Mouse (Mus musculus) megakaryocyte, embryonic 14.5 days (primary cell): ENCODE measurements around the gene Large2. TPM values are rescaled to one million over a fixed set of nuclear protein-coding genes. Genes with fewer than 3 reads are reported as not detected.

Source experiments
- H3K27me3 ChIP-seq: replicated peaks from 2 replicates; pipeline ENCODE3; 2012; ENCODE audit warnings: inconsistent platforms
- H3K36me3 ChIP-seq: replicated peaks from 2 replicates; pipeline ENCODE3; 2012; ENCODE audit warnings: low read length, inconsistent platforms, mixed read lengths
- H3K4me1 ChIP-seq: 2 replicates; pipeline ENCODE4 v1.6.1; 2012; ENCODE audit warnings: inconsistent platforms
- H3K4me3 ChIP-seq: replicated peaks from 2 replicates; pipeline ENCODE3; 2012; ENCODE audit warnings: moderate library complexity, mild to moderate bottlenecking, inconsistent platforms
- H3K9me3 ChIP-seq: 2 replicates; pipeline ENCODE4 v1.6.1; 2012; ENCODE audit warnings: inconsistent platforms
- FLI1 ChIP-seq: IDR thresholded peaks from 2 replicates; pipeline ENCODE4 v1.6.1; 2012; ENCODE audit warnings: low read length, inconsistent platforms, mixed read lengths
- GATA1 ChIP-seq: IDR thresholded peaks from 3 replicates; pipeline ENCODE4 v1.6.1; 2012; ENCODE audit warnings: mixed read lengths, low read length, inconsistent platforms, borderline replicate concordance
- polyA plus RNA-seq: library from polyadenylated mRNA; stranded (reverse); fragments of >175 nt; gene quantifications from 2 replicates; pipeline ENCODE4 v1.2.3, GENCODE M21; 2012; ENCODE audit warnings: low replicate concordance; ENCODE audit not compliant: insufficient read depth

Gene Large2
- polyA plus RNA-seq, 1 experiment = not detected

GRCm38 (mm10) chr2:92390206-92390930 is 15.7 kb upstream of the Large2 start:
- TF ChIP-seq FLI1 (no peak), GATA1 (no peak)
- no peak overlapping the region for H3K4me3 ChIP-seq
- H3K27me3 ChIP-seq = peaks cover 99% of the 10 kb centered on the region
- no peaks in the 10 kb centered on the region for H3K9me3 ChIP-seq
- peaks cover 38% of the 10 kb centered on the region for H3K4me1 ChIP-seq
- H3K36me3 ChIP-seq = no peaks in the 10 kb centered on the region

GRCm38 (mm10) chr2:92389645-92390044 is 15.0 kb upstream of the Large2 start:
- peaks cover 42% of the 10 kb centered on the region for H3K4me1 ChIP-seq
- H3K4me3 ChIP-seq = peak overlapping the region; percentile 84
- no peak for TF ChIP-seq GATA1
- TF ChIP-seq FLI1 = no peak
- H3K27me3 ChIP-seq = peaks cover 94% of the 10 kb centered on the region
- H3K9me3 ChIP-seq = no peaks in the 10 kb centered on the region
- no peaks in the 10 kb centered on the region for H3K36me3 ChIP-seq

- peaks cover 88% of the 10 kb centered on the region for H3K27me3 ChIP-seq
- H3K4me1 ChIP-seq = peaks cover 47% of the 10 kb centered on the region
- H3K36me3 ChIP-seq = peaks cover 4% of the 10 kb centered on the region
- TF ChIP-seq FLI1 = no peak
- no peak for TF ChIP-seq GATA1
- H3K9me3 ChIP-seq = no peaks in the 10 kb centered on the region
- peak overlapping the region; percentile 84 for H3K4me3 ChIP-seq
Observed at GRCm38 (mm10) chr2:92388891-92389641, 14.4 kb upstream of the Large2 start.

DNA sequence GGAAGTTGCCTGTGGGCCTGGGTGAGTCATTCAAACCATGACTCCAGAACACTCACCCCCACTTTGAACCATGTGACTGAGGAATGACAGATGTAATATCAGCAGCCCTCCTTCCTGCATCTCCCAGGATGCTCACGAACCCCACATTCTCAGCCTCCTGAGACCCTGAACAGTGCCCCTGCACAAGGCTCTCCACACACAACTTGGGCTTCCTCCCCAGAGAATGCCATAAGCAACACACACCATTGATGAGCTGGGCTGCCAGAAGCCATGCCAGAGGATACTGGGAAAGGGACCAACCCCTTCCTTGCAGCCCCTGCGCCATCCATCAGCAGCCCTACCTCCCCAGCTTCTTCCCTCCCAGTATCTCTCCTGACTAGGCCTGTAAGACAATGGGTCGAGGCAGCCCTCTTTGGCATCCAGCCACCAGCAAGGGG is 13.4 kb upstream of the Large2 start:
- TF ChIP-seq GATA1 (no peak), FLI1 (no peak)
- H3K27me3 ChIP-seq = peaks cover 78% of the 10 kb centered on the region
- H3K4me3 ChIP-seq = no peak overlapping the region
- no peaks in the 10 kb centered on the region for H3K9me3 ChIP-seq
- H3K4me1 ChIP-seq = peaks cover 49% of the 10 kb centered on the region
- H3K36me3 ChIP-seq = peaks cover 11% of the 10 kb centered on the region

DNA sequence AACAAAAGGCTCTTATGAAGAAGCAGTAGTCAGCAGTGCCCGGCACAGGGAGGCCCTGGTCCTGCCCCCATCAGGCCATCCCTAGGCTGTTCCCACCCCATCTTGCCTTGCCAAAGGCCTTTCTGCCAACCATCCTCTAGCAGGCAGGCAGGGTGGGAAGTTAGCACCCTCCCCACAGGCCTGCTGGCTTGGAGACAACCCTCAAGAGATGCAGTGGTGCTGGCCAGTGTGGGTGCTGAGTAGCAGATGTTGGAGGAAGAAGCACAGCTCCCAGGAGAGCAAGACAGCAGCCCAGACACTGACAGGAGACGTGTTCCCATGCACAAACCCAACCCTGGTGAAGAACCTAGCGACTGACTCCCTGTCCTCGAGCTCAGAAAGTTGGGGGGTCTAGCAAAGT is 13.0 kb upstream of the Large2 start:
- Histone ChIP-seq H3K36me3 (peaks cover 16% of the 10 kb centered on the region), H3K27me3 (peaks cover 74% of the 10 kb centered on the region), H3K4me3 (no peak overlapping the region), H3K9me3 (no peaks in the 10 kb centered on the region), H3K4me1 (peaks cover 45% of the 10 kb centered on the region)
- TF ChIP-seq GATA1 = no peak
- TF ChIP-seq FLI1 = no peak

DNA sequence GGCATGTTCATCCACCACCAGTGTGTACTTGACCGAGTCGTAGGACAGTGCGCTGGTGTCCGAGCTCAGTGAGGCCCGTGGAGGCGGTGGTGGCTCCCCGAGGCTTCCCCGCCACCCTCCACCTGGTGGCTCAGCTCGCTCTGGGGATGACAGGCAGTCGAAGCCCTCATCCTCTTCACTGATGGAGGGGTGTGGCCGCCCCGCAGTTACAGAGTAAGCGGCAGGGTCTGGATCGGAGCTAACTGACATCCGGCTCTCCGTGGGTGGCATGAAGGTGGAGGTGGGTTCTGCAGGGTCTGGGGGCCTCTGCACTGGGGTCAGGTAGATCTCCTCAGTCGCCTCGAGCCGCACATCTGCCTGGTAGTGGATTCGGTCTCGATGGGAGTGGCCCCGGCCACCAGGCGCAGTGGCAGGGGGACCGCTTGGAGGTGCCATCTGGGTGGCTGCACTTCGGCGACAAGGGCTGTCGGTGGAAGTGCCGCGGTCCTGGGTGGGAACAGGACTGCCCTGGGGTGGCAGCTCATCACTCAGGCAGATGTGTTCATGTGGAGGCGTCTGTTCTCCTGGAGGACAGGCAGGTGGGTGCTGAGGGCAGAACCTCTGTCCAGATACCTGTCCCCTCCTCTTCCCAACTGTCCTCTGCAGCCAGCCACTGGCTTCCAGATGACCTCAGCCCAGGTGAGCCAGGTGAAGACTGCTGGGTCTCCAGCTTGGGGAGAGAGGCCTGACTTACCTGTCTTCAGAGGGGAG is 12.3 kb upstream of the Large2 start:
- no peaks in the 10 kb centered on the region for H3K9me3 ChIP-seq
- TF ChIP-seq FLI1 (no peak), GATA1 (no peak)
- H3K27me3 ChIP-seq = peaks cover 67% of the 10 kb centered on the region
- H3K36me3 ChIP-seq = peaks cover 22% of the 10 kb centered on the region
- H3K4me3 ChIP-seq = no peak overlapping the region
- H3K4me1 ChIP-seq = peaks cover 38% of the 10 kb centered on the region

DNA sequence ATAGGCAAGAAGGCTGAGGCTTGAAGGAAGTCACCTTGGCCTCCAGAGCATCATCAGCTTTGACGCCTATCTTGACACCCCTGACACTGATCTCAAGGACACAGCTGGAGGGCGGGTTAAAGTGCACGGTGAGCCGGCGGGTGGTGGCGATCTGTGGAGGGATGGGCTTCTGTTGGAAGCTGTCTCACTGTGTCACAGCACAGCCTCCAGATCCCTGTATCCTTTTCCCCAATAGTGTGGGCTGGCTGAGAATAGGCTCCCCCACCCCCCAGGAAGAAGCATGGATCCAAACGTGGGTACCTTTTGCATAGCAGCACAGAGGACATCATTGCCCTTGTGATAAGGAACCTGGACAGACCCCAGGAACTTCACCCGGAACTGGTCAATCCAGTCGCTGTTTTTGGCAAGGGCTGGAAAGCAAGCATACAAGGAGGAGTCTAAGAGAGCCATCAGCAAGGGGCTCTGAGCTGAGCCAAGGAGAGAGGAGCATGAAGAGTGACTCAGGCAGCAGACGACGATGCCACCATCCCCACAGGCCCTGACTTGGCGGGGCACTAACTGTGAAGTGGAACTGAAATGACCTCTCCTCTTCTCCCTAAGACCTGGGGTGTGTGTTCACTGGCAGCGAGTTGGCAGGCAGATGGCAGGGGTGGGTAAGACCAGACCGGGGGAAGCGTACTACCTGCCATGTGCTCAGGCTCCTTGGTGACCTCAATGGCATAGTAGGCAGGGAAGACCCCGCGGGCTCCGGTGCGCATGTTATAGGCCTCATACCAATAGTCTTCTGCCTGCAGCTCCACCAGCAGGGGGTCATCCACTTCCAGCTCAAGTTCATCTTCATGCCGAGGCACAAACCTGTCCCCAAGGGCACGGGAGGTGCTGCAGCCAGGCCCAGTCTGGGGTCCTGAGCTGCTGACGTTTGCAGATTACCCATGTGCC is 10.7 kb upstream of the Large2 start:
- Histone ChIP-seq H3K9me3 (no peaks in the 10 kb centered on the region), H3K27me3 (peaks cover 51% of the 10 kb centered on the region), H3K4me1 (peaks cover 37% of the 10 kb centered on the region), H3K36me3 (peaks cover 39% of the 10 kb centered on the region), H3K4me3 (no peak overlapping the region)
- TF ChIP-seq FLI1 = no peak
- TF ChIP-seq GATA1 = no peak

- no peak for TF ChIP-seq FLI1
- no peak for TF ChIP-seq GATA1
- Histone ChIP-seq H3K27me3 (peaks cover 38% of the 10 kb centered on the region), H3K36me3 (peaks cover 51% of the 10 kb centered on the region), H3K4me3 (no peak overlapping the region), H3K4me1 (peaks cover 30% of the 10 kb centered on the region), H3K9me3 (no peaks in the 10 kb centered on the region)
Observed at GRCm38 (mm10) chr2:92384101-92384500, 9.4 kb upstream of the Large2 start.

- TF ChIP-seq GATA1 = no peak
- TF ChIP-seq FLI1 = no peak
- Histone ChIP-seq H3K27me3 (peaks cover 25% of the 10 kb centered on the region), H3K4me1 (peaks cover 23% of the 10 kb centered on the region), H3K4me3 (no peak overlapping the region), H3K9me3 (no peaks in the 10 kb centered on the region), H3K36me3 (peaks cover 65% of the 10 kb centered on the region)
Observed at GRCm38 (mm10) chr2:92382759-92383158, 8.1 kb upstream of the Large2 start.
